8 mouse cellular contexts compared by ENCODE assay signal in genomic region chr13:41358480-41359180, GRCm38 (mm10).
A peak's percentile ranks its signal among the peaks of the same experiment; 100 is the strongest.
DNase-seq lines count a peak whose midpoint lies in the region; ATAC-seq lines count a peak whose summit lies in the region.

No protein-coding gene starts in this region.

- peak overlapping the region; percentile 52; the same call in 1 of the 2 replicates for H3K27ac ChIP-seq in embryonic facial prominence, embryonic 11.5 days (replicated peaks; ENCODE audit: low read depth, low read length)
- H3K27ac ChIP-seq in limb, embryonic 10.5 days, result peak overlapping the region; percentile 86
- H3K27ac ChIP-seq in midbrain, embryonic 12.5 days (replicated peaks), result peak overlapping the region; percentile 89

- H3K36me3 ChIP-seq in embryonic facial prominence, embryonic 11.5 days (replicated peaks; ENCODE audit: control insufficient read depth, insufficient read depth, low read depth, low read length), result no peaks in the 10 kb centered on the region
- no peaks in the 10 kb centered on the region for H3K36me3 ChIP-seq in limb, embryonic 10.5 days
- no peaks in the 10 kb centered on the region for H3K36me3 ChIP-seq in midbrain, embryonic 12.5 days

- peak overlapping the region; percentile 46 for H3K4me3 ChIP-seq in embryonic facial prominence, embryonic 11.5 days (ENCODE audit: low read depth, low read length)
- H3K4me3 ChIP-seq in limb, embryonic 10.5 days, result peak overlapping the region; percentile 65
- peak overlapping the region; percentile 59 for H3K4me3 ChIP-seq in midbrain, embryonic 12.5 days

- H3K4me1 ChIP-seq in embryonic facial prominence, embryonic 11.5 days (ENCODE audit: control insufficient read depth, insufficient read depth, low read length), result no peaks in the 10 kb centered on the region
- peaks cover 47% of the 10 kb centered on the region for H3K4me1 ChIP-seq in limb, embryonic 10.5 days
- peaks cover 44% of the 10 kb centered on the region for H3K4me1 ChIP-seq in midbrain, embryonic 12.5 days

- ATAC-seq in embryonic facial prominence, embryonic 11.5 days (replicated peaks; ENCODE audit: insufficient number of reproducible peaks, low FRiP score, low TSS enrichment, low read depth), result peak; percentile 99
- ATAC-seq in midbrain, embryonic 12.5 days (ENCODE audit: low FRiP score, low read depth), result peak; percentile 98

- H3K4me2 ChIP-seq in embryonic facial prominence, embryonic 11.5 days (ENCODE audit: low read depth, low read length), result peak overlapping the region; percentile 50
- H3K4me2 ChIP-seq in midbrain, embryonic 12.5 days (replicated peaks), result peak overlapping the region; percentile 63

- under 1% methylated on average over 42 of the region's 42 CpGs for WGBS in embryonic facial prominence, embryonic 11.5 days
- WGBS in limb, embryonic 10.5 days, result under 1% methylated on average over 42 of the region's 42 CpGs
- under 1% methylated on average over 42 of the region's 42 CpGs for WGBS in midbrain, embryonic 12.5 days

- peak; percentile 91 for DNase-seq in 3134 (ENCODE audit: extremely low read depth, insufficient read length, low spot score)
- peak; percentile 96 for DNase-seq in adrenal gland, postnatal 25 days
- peak; percentile 97 for DNase-seq in embryonic facial prominence, embryonic 11.5 days (ENCODE audit: low spot score)
- DNase-seq in heart, adult 11 months, result peak; percentile 100
- DNase-seq in kidney, adult 11 months, result peak; percentile 95
- peak; percentile 93 for DNase-seq in limb, embryonic 10.5 days (ENCODE audit: low spot score)
- peak; percentile 85 for DNase-seq in skeletal muscle tissue, adult 2 months (ENCODE audit: low read depth, low spot score)

- peak overlapping the region; percentile 58 for H3K9ac ChIP-seq in embryonic facial prominence, embryonic 11.5 days (replicated peaks; ENCODE audit: low read length)
- peak overlapping the region; percentile 67 for H3K9ac ChIP-seq in midbrain, embryonic 12.5 days (replicated peaks)

- no peaks in the 10 kb centered on the region for H3K9me3 ChIP-seq in embryonic facial prominence, embryonic 11.5 days (replicated peaks; ENCODE audit: control insufficient read depth, low read length)
- no peaks in the 10 kb centered on the region for H3K9me3 ChIP-seq in limb, embryonic 10.5 days (replicated peaks)
- H3K9me3 ChIP-seq in midbrain, embryonic 12.5 days, result no peaks in the 10 kb centered on the region

- H3K27me3 ChIP-seq in embryonic facial prominence, embryonic 11.5 days (ENCODE audit: control insufficient read depth, insufficient read depth, low read length), result no peaks in the 10 kb centered on the region
- H3K27me3 ChIP-seq in limb, embryonic 10.5 days (ENCODE audit: low read depth, poor library complexity, severe bottlenecking), result no peaks in the 10 kb centered on the region; the same call in 1 of the 2 replicates
- 0 out of 2 replicates have a peak, but pooled peaks cover 5% of the 10 kb centered on the region for H3K27me3 ChIP-seq in midbrain, embryonic 12.5 days

Comparison
In these comparisons a context has a peak if more than half of its experiments do, and no peak if none do; other contexts are left out.
1. Peak in every context shown above with its lines: DNase-seq, ATAC-seq, H3K4me3 ChIP-seq and H3K27ac ChIP-seq.